Mouse (Mus musculus) bone marrow, adult 2 months (tissue): ENCODE measurements at regions not wholly inside any gene's neighbourhood (a gene's known extent, or its start where the extent isn't known, plus 50 kb on each side); places are given as distances from the start of the nearest gene placed in this dataset.

Experiments
- CTCF ChIP-seq: fragments of 200-500 bp; IDR thresholded peaks from 2 replicates; pipeline ENCODE4 v1.5.1; 2011; ENCODE audit warnings: low read length, control low read depth; ENCODE audit not compliant: control insufficient read depth, insufficient read depth
- POLR2A ChIP-seq: fragments of 200-500 bp; IDR thresholded peaks from 2 replicates; pipeline ENCODE4 v1.6.1; 2011; ENCODE audit warnings: low read depth, mild to moderate bottlenecking, control low read depth, low read length, borderline replicate concordance; ENCODE audit not compliant: control insufficient read depth

DNA sequence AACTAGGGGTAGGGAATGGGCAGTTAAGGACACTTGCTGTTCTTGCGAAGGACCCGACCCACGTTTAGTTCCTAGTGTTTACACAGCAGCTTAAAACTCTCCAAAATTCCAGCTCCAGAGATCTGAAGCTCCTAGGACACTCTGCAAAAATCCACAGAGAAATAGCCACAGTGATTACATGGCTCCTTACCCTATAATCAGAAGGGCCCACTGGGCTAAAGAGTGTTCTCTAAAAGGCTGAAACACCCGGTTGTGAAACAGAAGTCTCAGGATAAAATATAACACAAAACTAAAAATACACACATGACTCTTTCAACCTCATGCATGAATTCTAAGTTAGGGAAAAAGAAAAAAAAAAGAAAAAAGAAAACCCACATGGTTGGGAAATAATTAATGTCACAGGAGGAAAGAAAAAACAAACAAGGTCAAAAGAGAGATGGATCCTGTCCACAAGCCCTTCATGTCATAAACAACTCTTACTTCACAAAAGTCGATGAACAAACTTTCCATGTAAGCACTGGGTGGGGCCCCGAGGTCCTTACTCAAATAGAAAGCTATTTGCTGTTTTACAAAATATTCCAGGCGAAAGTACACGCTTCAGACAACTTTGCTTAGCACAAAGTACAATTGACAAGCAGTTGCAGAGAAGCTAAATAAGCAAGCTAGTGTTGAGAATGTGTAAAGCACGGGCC, 583.7 kb downstream of the Ebf1 start:
- no peak for TF ChIP-seq POLR2A
- no peak for TF ChIP-seq CTCF
